Mouse (Mus musculus): ENCODE measurements around the gene Eme2. TPM values are rescaled to one million over a fixed set of nuclear protein-coding genes. Genes with fewer than 3 reads are reported as not detected.

The Eme2 gene
- total RNA-seq, 2 experiments from 2014 or later = 47.5 to 51.1 TPM

DNA sequence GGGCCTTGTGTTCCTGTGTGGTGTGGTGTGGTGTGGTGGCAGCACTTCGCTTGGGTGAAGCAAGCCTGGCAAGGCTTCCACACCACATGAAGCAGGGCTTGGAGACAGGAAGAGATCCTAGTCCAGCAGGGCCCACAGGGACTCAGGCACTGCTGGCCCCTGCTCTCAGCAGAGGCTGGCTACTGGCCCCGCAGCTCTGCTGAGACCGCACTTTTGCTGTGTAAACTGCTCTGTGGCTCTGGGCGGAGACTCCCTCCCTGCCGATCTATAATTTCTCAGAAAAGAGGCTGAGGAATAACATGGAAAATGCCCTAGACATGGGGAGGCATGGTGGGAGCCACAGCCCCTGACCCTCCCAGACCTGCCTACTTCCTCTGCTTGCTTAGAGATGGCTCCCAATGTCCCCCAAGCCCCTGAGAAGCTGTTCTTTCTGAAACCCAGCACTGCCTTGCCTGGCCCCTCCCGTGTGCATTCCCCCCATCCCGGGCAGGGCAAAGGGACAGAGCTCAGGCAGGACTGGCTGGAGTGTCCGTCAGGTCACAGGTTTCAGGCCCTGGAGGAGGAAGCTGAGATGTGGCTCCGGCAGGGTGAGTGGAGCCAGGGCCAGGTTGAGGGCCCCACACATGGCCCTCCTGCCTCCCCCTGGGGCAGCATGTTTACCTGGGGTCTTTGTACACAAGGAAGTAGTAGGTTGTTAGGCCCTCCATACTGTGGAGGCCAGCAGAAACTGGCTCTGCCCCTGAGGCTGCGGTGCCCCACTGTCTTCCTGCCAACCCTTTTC lies 17.4 kb downstream of the Eme2 start:
- no peak for DNase-seq (ENCODE audit: low spot score in 2 of 2)

DNA sequence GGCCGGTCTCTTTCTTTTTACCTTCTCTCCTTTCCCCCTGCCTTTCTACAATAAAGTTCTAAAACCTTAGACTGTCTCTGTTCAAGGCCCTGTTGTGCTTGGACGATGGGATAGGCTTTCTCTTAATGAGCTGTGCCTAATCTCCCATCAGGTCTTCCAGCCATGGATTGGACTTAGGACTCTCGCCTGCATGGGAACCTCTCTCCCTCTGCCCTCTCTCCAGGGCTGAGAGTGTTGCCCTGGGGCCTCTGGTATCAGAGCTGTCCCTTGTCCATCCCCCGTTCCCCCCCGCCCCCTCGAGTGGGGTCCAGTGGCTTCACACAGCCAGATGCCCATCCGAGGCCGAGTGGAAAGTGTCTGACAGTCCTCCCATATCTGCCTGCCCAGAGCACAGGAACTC lies 19.9 kb downstream of the Eme2 start:
- DNase-seq (ENCODE audit: low spot score in 2 of 2) = no peak

DNA sequence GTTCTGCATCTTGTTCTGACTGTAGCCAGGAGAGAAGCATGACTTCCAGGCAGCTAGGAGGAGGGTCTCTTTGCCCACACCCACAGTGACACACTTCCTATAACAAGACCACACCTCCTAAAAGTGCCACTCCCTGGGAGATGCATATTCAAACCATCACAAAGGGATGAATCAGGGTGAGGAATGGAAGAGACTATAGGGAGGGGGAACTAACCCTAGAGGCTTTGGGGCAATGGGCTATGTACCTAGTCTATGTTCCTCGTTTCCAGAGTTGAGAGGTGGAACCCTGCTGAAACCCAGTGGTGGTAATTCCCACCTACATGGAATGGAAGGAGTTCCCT lies 20.5 kb downstream of the Eme2 start:
- no peak for DNase-seq (ENCODE audit: low spot score in 2 of 2)

DNA sequence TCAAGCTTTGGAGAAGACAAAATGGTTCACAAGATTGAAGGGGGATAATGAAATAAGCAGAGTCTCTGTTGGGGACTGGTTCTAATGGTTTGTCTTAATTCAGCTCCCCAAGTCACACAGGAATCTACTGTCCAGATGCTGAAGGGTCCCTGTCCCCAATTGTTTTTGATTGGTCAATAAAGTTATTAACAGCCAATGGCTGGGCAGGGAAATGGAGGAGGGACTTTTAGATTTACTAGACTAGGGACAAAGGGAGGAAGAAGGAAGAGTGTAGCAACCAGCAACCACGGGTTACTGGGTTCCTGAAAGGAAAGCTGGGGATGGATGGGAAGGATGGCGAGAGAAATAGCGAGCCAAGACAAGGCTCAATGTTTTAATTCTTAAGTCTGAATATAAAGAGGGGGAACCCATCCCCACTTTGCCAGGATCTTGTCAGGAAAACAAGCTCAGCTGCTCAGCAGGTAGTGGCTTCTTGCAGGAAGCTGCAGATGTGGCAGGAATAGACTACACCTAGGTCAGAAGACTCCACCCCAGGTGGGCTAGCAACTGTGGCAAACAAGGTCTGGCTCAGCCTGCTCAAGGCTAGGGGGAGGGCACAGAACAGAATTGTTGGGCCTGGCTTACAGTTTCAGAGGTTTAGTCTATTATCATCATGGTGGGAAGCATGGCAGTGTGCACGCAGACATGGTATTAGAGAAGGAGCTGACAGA lies 21.0 kb downstream of the Eme2 start:
- DNase-seq (ENCODE audit: low spot score in 2 of 2) = no peak

DNA sequence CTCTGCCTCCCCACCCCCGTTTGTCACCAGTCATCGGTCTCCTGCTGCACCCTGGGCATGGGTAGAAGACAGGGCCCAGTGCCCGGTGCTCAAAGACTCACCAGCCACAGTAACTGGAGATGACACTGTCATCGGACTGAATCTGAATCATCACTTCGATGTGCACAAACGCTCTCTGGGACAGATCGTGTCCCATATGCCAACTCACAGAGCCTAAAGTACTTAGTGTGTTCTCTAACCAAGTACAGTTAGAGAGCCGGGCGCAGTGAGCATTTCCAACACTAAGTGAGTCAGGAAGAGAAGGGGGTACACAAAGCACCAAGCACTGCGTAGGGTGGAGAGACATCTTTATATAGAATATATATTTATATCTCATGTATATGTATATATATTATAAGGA lies 27.0 kb downstream of the Eme2 start:
- peak in 1 of 2 experiments; percentile 39 for DNase-seq (ENCODE audit: low spot score in 2 of 2)

DNA sequence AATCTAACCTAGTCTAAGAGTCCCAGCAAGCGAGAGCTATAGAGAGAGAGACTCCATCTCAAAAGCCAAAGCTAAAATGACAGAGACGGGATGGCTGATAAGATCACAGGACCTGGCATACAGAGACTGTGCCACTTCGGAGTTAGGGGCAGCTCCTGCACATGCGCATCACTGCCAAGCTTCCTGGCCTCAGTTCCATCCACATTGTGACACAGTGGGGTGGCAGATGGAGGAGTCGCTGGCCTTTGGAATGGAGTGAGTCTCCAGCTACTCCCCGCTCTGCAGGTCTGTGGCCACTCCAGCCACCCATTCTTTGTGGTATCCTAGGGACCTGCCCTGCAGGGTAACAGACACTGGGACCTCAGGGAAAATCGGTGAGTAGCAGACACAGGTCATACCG lies 29.1 kb downstream of the Eme2 start, which contains the start of gene Igfals:
Gene Igfals, plus strand, starts transcription at position 222 of the 400 bp plus-strand sequence.
- no peak for DNase-seq (ENCODE audit: low spot score in 2 of 2)

DNA sequence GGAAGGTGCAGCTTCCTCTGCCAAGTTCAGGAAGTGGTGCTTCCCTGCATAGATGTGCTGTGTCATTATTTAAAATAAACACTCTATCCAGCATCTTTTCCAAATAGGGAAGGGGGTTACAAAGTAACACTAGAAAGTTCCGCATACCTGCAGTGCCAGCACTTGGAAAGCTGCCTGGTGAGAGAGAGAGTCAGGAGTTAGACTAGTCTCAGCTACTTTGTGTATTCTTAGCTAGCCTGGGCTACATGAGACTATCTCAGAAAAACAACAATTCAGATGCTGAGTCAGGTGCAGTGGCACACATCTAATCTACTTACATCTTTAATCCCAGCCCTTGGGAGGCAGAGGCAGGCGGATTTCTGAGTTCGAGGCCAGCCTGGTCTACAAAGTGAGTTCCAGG lies 33.1 kb downstream of the Eme2 start:
- DNase-seq (ENCODE audit: low spot score in 2 of 2) = no peak

DNA sequence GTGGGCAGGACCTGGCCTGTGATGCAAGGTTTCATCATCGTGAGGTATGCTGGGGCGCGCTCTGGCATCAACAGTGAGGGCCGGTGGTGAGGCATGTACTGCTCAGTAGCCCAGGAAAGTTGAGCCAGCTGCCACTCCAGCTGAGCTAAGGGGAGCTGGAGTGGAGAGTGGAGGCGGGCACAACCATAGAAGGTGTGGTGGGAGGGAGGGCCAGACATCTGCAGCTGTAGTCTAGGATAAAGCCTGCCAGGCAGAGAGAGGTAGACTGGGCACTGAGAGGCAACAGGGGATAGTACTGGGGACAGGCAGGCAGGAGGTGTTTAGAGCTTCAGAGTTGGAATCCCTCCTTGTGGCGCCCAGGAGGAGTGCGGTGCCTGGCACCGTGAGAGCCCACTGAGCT lies 34.8 kb downstream of the Eme2 start:
- no peak for DNase-seq (ENCODE audit: low spot score in 2 of 2)

DNA sequence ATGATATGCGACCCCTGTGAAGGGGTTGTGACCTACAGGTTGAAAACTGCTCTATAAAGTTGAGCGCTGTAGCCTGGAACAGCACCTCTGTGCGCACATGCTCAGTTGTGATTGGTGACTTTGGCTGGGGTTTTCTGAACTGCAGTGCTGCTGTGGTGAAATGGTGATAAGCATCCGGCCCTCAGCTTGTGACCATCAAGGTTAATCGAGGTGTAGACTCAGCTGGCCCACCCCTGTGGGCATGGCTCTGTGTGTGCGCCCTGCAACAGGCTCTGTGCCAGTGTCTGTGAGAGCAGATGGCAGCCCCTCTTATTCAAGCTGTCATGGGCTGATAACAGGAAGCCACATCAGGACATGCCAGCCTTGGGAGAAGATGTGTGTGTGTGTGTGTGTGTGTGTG lies 35.9 kb downstream of the Eme2 start:
- DNase-seq (ENCODE audit: low spot score in 2 of 2) = no peak

DNA sequence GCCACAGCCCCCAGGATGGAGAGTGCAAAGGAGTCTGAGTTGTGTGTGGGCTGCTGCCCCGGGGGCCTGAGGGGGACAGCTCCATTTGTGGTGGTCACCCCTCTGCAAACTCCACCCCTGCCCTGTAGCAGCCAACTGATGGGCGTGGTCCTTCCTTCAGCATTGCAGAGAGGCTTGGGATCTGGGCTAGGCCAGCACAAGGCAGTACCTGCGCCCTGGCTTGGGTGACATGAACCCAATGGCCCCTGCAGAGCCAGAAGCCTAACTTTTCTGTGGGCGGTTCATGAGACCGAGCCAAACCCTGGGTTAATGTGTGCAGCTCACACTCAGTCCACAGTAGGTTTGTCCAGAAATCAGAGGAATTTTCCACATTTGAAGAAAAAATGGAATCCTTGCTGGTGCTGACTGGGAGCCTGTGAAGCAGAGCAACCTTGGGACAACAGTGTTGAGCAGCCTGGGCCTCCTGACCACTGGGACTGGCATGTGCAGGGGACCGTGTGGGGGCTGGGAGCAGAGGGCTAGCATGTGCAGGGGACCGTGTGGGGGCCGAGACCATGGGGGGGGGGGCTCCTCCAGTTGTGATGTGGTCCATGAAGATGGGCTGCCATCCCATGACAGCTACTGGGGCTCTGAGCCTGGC lies 36.9 kb downstream of the Eme2 start:
- no peak for DNase-seq (ENCODE audit: low spot score in 2 of 2)

DNA sequence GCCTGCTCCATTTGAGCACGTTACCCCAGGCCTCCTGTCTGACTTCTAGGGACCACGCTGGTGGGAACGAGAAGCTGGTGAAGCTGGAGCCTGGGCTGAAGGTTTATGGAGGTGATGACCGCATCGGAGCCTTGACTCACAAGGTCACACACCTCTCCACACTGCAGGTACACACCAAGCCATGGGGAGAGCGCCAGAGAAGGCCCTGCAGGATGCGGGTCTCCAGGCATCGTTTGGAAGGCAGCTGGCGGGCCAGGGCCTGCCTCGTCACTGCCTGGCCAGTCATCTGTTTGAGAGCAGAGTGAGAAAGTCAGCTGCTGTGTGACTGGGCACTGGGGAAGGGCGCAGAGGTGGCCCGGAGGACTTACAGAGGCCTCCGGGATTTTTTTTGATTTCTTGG lies 38.3 kb downstream of the Eme2 start:
- no peak for DNase-seq (ENCODE audit: low spot score in 2 of 2)

DNA sequence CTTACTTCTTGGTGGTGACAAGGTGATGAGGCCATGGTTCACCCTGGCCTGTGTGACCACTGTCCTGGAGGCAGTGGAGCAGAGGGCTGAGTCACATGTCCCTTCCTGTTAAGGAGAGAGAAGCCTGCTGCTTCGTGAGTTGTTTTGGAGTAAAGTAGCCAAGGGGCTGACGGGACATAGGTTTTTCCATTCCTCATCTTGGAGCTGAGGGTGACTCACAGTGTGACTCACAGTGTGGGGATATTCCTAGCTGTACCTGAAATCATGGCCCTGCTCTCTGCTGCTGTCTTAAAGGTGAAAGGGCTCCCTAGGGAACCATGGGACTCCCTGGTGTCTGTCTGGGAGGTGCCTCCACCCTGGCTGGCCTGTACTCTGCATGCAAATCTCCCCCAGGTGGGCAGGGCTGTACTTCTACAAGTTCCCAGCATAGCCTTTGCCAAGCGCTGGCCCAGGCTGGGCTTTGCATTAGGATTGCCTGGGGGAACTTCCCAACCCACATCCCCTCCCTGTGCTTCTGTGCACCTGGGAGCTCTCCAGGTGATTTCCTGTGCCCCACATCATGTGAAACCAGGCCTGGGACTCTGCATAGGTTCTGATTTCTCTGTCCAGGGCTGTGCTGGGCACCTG lies 38.9 kb downstream of the Eme2 start:
- DNase-seq (ENCODE audit: low spot score in 2 of 2) = no peak

DNA sequence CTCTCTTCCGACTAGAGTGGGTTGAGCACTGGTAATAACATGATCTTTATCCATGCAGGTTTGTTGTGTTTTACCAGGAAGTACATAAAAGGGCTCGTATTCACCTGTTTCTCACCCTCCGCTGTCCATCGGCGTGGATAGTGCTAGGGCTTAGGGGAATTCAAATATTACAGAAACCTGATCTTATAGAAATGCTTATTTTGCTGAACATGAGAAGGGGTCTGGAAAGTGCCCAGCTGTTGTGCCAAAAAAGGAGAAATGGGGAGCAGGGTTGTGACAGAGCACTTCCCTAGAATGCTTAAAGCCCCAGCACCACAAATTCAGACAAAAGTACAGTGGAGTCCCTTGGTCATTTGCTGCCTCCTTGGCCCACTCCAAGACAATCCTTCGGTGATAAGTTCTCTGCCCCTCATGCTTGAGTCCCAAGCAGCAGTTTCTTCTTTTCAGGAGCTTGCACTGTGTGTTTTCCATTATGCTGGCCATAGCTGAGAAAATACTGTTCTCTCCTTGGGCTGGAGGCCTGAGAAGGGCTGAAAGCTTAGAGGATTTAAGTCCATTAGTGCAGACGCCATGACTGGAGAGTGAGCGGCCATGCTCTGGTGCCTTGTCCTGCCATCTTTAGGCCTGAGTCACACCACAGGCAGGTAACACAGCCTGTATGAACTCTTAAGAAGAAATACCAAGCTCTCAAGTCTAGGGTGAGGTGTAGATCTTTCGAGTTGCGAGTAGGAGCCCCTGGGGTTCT lies 43.3 kb downstream of the Eme2 start:
- DNase-seq (ENCODE audit: low spot score in 2 of 2) = no peak

DNA sequence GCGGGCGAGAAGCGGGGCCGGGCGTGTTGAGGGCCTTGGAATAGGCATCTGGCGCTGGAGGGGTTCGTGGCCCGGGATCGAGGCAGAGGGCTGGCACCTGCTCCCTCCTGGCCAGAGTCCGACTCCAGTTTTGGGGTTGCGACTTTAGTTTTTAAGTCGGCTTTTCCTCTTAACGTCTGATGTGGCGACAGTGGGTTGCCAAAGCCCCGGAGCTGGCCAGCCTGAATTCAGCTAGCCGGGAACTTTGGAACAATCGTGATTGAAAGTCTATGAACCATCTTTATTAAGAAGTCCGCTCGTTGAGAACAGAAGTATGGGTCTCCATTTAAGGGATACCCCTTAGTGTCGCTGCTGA lies 44.1 kb downstream of the Eme2 start:
- no peak for DNase-seq (ENCODE audit: low spot score in 2 of 2)

DNA sequence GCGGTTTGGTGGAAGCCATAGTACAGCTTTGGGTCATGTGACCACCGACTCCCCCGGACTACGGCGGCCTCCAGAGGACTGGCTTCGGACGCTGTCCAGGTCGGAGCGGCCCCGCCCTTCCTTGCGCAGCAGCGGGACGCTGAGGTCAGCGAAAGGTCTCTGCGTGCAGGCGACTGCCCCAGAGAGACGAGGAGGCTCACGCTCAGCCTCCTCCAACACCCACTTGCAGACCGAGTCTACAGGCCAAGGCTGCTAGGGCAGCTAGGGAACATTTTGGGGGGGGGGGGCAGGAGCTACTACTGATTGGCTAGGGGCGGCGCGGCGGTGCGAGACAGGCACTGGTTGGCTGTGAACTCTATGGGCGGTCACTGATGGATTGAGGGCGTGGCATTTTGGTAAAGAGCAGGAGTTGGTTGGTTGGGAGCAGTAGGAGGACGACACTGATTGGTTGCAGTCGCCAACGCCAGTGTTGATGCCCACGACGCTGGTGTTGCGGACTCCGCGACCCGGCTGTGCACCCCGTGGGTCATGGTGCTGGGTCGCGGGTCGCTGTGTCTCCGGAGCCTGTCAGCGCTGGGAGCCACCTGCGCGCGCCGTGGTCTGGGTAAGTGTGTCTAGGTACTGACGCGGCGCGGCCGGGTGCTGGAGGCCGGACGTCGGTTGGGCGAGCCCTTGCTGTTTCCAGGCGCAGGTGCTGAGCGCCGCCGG lies 44.7 kb downstream of the Eme2 start, which contains the start of gene Fahd1:
Gene Fahd1, minus strand, starts transcription at position 300 of the 708 bp plus-strand sequence.
- peak; percentile 92 to 95 for DNase-seq (ENCODE audit: low spot score in 2 of 2)

DNA sequence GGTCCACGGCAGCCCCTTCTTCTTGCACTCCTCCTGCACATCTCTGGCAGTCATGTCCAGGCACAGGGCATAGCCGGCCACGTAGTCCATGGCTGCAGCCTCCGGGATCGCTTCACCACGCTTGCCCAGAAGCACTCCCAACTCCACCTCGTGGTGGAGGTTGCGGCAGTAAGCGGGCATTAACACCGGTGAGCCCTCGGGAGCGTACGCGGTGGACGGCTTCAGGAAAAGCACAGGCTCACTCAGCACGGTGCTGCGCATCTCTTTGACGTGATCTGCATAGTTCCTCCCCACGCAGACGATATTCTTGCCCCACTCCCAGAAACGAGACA lies 45.2 kb downstream of the Eme2 start:
- DNase-seq (ENCODE audit: low spot score in 2 of 2) = no peak

DNA sequence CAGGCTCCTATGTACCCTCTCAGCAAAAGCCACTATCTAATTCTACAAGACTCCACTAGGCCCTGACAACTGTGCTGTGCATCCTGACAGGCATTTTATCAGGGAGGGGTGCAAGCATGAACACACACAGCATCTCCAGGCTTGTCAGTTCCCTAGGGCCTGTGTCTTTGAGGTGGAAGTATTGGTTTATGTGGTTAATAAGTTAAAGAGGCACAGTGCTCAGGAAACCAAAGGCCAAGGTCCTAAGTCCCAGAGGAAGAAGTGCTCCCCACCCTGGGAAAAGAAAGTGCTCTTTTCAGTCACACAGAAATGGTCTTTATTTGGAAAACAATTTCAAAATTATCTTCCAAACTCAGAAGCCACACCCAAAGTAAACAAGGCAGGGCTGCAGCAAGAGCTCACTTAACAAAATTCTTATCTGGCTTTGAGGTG lies 46.3 kb downstream of the Eme2 start:
- DNase-seq (ENCODE audit: low spot score in 2 of 2) = no peak

DNA sequence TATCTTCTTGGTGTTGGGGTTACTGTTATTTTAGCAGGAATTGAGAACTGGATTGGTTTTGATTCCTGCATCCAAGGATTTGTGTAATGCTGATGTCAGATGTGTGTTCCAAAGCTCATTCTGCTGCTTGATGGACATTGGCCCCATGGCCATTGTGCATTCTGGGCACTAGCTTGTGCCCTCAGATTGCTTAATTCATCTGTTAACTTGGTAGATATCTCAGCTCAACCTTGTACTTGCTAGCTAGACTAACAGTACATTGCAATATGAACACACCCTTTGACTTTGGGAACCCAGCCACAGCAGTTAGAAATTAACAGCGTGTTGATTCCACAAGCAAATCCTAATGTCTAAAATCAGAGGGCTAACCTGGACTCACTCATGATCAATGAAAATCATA lies 47.5 kb downstream of the Eme2 start:
- DNase-seq (ENCODE audit: low spot score in 2 of 2) = no peak

DNA sequence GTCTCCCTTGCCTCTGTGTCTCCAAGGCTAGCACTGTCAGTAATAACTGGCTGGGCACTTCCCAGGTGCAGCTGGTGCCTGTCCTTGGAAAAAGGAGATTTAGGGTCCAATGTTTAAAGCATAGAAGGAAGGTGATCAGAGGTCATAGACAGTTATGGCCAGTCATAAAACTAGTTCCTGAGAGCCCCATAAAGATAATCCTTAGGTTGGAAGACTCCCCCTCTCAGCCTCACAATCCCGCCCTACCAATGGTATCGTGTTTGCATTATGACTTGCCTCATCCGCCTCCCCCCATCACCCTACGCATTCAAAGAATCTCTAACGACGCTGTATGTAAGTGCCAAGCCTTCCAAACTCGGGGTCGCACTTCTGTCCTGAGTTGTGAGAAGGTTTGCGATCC lies 50.4 kb downstream of the Eme2 start:
- no peak for DNase-seq (ENCODE audit: low spot score in 2 of 2)

DNA sequence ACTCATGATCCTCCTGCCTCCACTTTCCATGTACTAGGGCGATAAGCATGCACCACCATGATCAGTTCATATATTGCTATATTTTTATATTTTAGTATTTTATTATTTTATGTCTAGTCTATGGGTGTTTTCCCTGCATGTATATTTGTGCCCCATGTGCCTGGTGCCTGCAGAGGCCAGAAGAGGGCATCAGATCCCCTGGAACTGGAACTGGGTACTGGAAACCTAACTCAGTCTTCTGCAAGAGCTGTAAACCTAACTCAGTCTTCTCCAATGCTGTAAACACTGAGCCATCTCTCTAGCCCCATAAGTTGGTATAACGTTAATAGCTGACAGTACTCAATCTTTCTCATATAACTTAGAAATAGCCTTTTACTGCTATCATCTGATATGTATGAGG lies 52.3 kb downstream of the Eme2 start:
- no peak for DNase-seq (ENCODE audit: low spot score in 2 of 2)

DNA sequence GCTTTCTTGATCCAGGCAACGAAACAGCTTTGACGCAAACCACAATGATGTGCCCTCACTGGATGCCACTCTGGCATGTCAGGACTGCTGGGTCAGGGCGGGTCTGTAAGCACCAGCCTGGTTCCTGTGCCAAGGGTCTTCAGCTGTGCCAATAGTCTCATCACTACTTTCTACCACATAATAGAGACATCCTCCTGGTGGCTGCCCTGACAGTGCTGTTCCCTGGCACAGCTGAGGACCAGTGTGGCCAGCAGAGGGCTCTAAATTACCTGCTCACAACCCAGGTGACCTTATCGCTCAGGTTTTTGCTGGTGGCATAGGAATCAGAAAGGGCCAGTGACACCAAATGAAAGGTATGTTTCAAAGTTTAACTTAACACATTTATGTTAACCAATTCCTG lies 53.8 kb downstream of the Eme2 start:
- DNase-seq (ENCODE audit: low spot score in 2 of 2) = no peak
